ENCODE assay signal across 7 mouse cellular contexts in genomic region chr3:22077657-22078475, GRCm38 (mm10). TPM values are rescaled to one million over a fixed set of nuclear protein-coding genes. Genes with fewer than 3 reads are reported as not detected.
A peak's percentile ranks its signal among the peaks of the same experiment; 100 is the strongest.
DNase-seq lines count a peak whose midpoint lies in the region; ATAC-seq and TF ChIP-seq lines count a peak whose summit lies in the region.

No protein-coding gene starts in this region.

- 7% methylated on average over 9 of the region's 9 CpGs for WGBS in heart, embryonic 15.5 days
- 4% methylated on average over 9 of the region's 9 CpGs for WGBS in stomach, embryonic 16.5 days

- TF ChIP-seq RAD21 in MEL (IDR thresholded peaks at IDR 0.05; ENCODE audit: low read depth, low read length), result no peak; the same call in 1 of the 2 replicates

- H3K4me3 ChIP-seq in MEL (ENCODE audit: control insufficient read depth in 1 of 2, insufficient read depth in 1 of 2, low read depth in 2 of 2, low read length in 2 of 2), result peak overlapping the region; percentile 78 to 82
- H3K4me3 ChIP-seq in heart, embryonic 15.5 days, result peak overlapping the region; percentile 98
- peak overlapping the region; percentile 86 for H3K4me3 ChIP-seq in stomach, embryonic 16.5 days (replicated peaks; ENCODE audit: low read length)

- TF ChIP-seq EP300 in MEL (IDR thresholded peaks at IDR 0.05; ENCODE audit: low read depth in 1 of 2, low read length in 2 of 2), result peak; percentile 87 to 94

- H3K9me3 ChIP-seq in MEL (replicated peaks; ENCODE audit: insufficient read depth, low read length), result no peaks in the 10 kb centered on the region
- H3K9me3 ChIP-seq in heart, embryonic 15.5 days (replicated peaks), result no peaks in the 10 kb centered on the region
- H3K9me3 ChIP-seq in stomach, embryonic 16.5 days (replicated peaks; ENCODE audit: control insufficient read depth, low read length), result no peaks in the 10 kb centered on the region

- ATAC-seq in heart, embryonic 15.5 days (replicated peaks; ENCODE audit: insufficient number of reproducible peaks, insufficient read depth, low FRiP score, low read depth), result no peak
- ATAC-seq in stomach, embryonic 16.5 days (ENCODE audit: insufficient read depth, low FRiP score), result no peak

- peaks cover 2 to 38% of the 10 kb centered on the region in 2 experiments for H3K4me1 ChIP-seq in MEL (ENCODE audit: control insufficient read depth in 1 of 2, insufficient read depth in 2 of 2, low read length in 2 of 2)
- peaks cover 20% of the 10 kb centered on the region for H3K4me1 ChIP-seq in heart, embryonic 15.5 days (replicated peaks)
- H3K4me1 ChIP-seq in stomach, embryonic 16.5 days (ENCODE audit: control insufficient read depth, insufficient read depth, low read length), result peaks cover 18% of the 10 kb centered on the region

- H3K9ac ChIP-seq in MEL (ENCODE audit: control insufficient read depth, low read depth, low read length, poor library complexity, severe bottlenecking), result peak overlapping the region; percentile 99
- peak overlapping the region; percentile 97 for H3K9ac ChIP-seq in heart, embryonic 15.5 days
- H3K9ac ChIP-seq in stomach, embryonic 16.5 days (ENCODE audit: low read length), result peak overlapping the region; percentile 97

- TF ChIP-seq POLR2A in MEL (IDR thresholded peaks at IDR 0.05; ENCODE audit: control insufficient read depth in 1 of 2, insufficient read depth in 1 of 2, low read depth in 1 of 2, low read length in 2 of 2, poor library complexity in 1 of 2), result no peak; a peak in 1 of 4 replicates

- no peak for TF ChIP-seq CTCF in MEL (IDR thresholded peaks at IDR 0.05 in 2 of 3, conservative IDR thresholded peaks at IDR 0.05 in 1 of 3; ENCODE audit: control insufficient read depth in 1 of 3, insufficient read depth in 1 of 3, low read depth in 2 of 3, low read length in 3 of 3, poor library complexity in 1 of 3, severe bottlenecking in 1 of 3)

- H3K4me2 ChIP-seq in heart, embryonic 15.5 days, result peak overlapping the region; percentile 84
- peak overlapping the region; percentile 71 for H3K4me2 ChIP-seq in stomach, embryonic 16.5 days (ENCODE audit: low read depth, low read length)

- peaks cover 2 to 42% of the 10 kb centered on the region in 2 experiments; a peak in 3 of 4 replicates for H3K36me3 ChIP-seq in MEL (ENCODE audit: control insufficient read depth in 1 of 2, insufficient read depth in 2 of 2, low read length in 2 of 2)
- no peaks in the 10 kb centered on the region for H3K36me3 ChIP-seq in heart, embryonic 15.5 days
- no peaks in the 10 kb centered on the region for H3K36me3 ChIP-seq in stomach, embryonic 16.5 days (ENCODE audit: control insufficient read depth, insufficient read depth, low read length)

- H3K27ac ChIP-seq in MEL (ENCODE audit: control insufficient read depth, low read depth, low read length), result peak overlapping the region; percentile 86
- H3K27ac ChIP-seq in heart, embryonic 15.5 days, result peak overlapping the region; percentile 99
- peak overlapping the region; percentile 98 for H3K27ac ChIP-seq in stomach, embryonic 16.5 days (ENCODE audit: low read length)

- no peaks in the 10 kb centered on the region for H3K27me3 ChIP-seq in MEL (ENCODE audit: control insufficient read depth in 1 of 2, insufficient read depth in 2 of 2, low read length in 2 of 2)
- no peaks in the 10 kb centered on the region for H3K27me3 ChIP-seq in heart, embryonic 15.5 days
- no peaks in the 10 kb centered on the region for H3K27me3 ChIP-seq in stomach, embryonic 16.5 days (ENCODE audit: control insufficient read depth, insufficient read depth, low read length)

- H3K79me2 ChIP-seq in MEL (ENCODE audit: control insufficient read depth, insufficient read depth, low read length, poor library complexity), result peaks cover 58% of the 10 kb centered on the region

- DNase-seq in A20 (ENCODE audit: low read depth, low spot score) (peak; percentile 60), MEL (ENCODE audit: low read depth, low spot score) (peak; percentile 80)
- DNase-seq in embryo, embryonic 10.5 days (ENCODE audit: low spot score), result peak; percentile 59
- DNase-seq in kidney, postnatal 4 days, result peak; percentile 48 to 64
- peak; percentile 38 for DNase-seq in lung, postnatal 10 days

TF ChIP-seq in MEL, 35 proteins besides CTCF, POLR2A, EP300 and RAD21:
- TF ChIP-seq KAT2A (conservative IDR thresholded peaks at IDR 0.05; ENCODE audit: low read depth, low read length), result no peak
- peak; percentile 77 for TF ChIP-seq CHD2 (IDR thresholded peaks at IDR 0.05; ENCODE audit: low read length)
- no peak for TF ChIP-seq USF2 (IDR thresholded peaks at IDR 0.05; ENCODE audit: borderline replicate concordance in 1 of 2, insufficient read depth in 1 of 2, low read depth in 1 of 2, low read length in 2 of 2)
- TF ChIP-seq ELF1 (IDR thresholded peaks at IDR 0.05; ENCODE audit: low read depth, low read length), result 0 out of 2 replicates have a peak, but pooled peaks have one; percentile 31
- peak; percentile 43 for TF ChIP-seq NELFE (IDR thresholded peaks at IDR 0.05; ENCODE audit: low read depth, low read length)
- TF ChIP-seq TCF12 (IDR thresholded peaks at IDR 0.05; ENCODE audit: low read depth, low read length), result peak; percentile 83
- no peak for TF ChIP-seq POLR2AphosphoS2 (IDR thresholded peaks at IDR 0.05; ENCODE audit: low read length)
- TF ChIP-seq MXI1 (IDR thresholded peaks at IDR 0.05; ENCODE audit: low read depth, low read length), result peak; percentile 57; the same call in 1 of the 2 replicates
- TF ChIP-seq MYC (IDR thresholded peaks at IDR 0.05; ENCODE audit: low read depth, low read length), result peak; percentile 69; the same call in 1 of the 2 replicates
- TF ChIP-seq CHD1 (IDR thresholded peaks at IDR 0.05; ENCODE audit: low read depth, low read length), result peak; percentile 53; the same call in 1 of the 2 replicates
- TF ChIP-seq E2F4 (IDR thresholded peaks at IDR 0.05; ENCODE audit: borderline replicate concordance, low read depth, low read length), result no peak
- peak; percentile 93 for TF ChIP-seq ETS1 (IDR thresholded peaks at IDR 0.05; ENCODE audit: low read depth, low read length)
- TF ChIP-seq GATA1 (IDR thresholded peaks at IDR 0.05; ENCODE audit: low read depth, low read length), result peak; percentile 75
- 0 out of 2 replicates have a peak, but pooled peaks have one; percentile 22 for TF ChIP-seq JUND (IDR thresholded peaks at IDR 0.05; ENCODE audit: low read depth, low read length)
- TF ChIP-seq ZC3H11A (IDR thresholded peaks at IDR 0.05; ENCODE audit: low read depth, low read length), result no peak; the same call in 1 of the 2 replicates
- TF ChIP-seq ZNF384 (IDR thresholded peaks at IDR 0.05; ENCODE audit: low read depth, low read length), result 0 out of 2 replicates have a peak, but pooled peaks have one; percentile 32
- TF ChIP-seq RCOR1 (IDR thresholded peaks at IDR 0.05; ENCODE audit: low read depth, low read length), result peak; percentile 86
- TF ChIP-seq HCFC1 (IDR thresholded peaks at IDR 0.05; ENCODE audit: low read depth, low read length), result 0 out of 2 replicates have a peak, but pooled peaks have one; percentile 28
- TF ChIP-seq MAX (IDR thresholded peaks at IDR 0.05; ENCODE audit: low read length), result peak; percentile 55; the same call in 1 of the 2 replicates
- no peak for TF ChIP-seq UBTF (IDR thresholded peaks at IDR 0.05; ENCODE audit: borderline replicate concordance, insufficient read depth, low read depth, low read length)
- TF ChIP-seq MEF2A (IDR thresholded peaks at IDR 0.05; ENCODE audit: extremely low read depth, insufficient replicate concordance, low read depth, low read length, poor library complexity, severe bottlenecking), result no peak
- TF ChIP-seq BHLHE40 (IDR thresholded peaks at IDR 0.05; ENCODE audit: borderline replicate concordance, low read depth, low read length), result peak; percentile 69; the same call in 1 of the 2 replicates
- TF ChIP-seq SIN3A (IDR thresholded peaks at IDR 0.05; ENCODE audit: low read length), result peak; percentile 84
- no peak for TF ChIP-seq ZKSCAN1 (IDR thresholded peaks at IDR 0.05; ENCODE audit: low read depth, low read length)
- peak; percentile 30; the same call in 1 of the 2 replicates for TF ChIP-seq MAFK (IDR thresholded peaks at IDR 0.05; ENCODE audit: borderline replicate concordance, low read depth, low read length)
- TF ChIP-seq TBP (IDR thresholded peaks at IDR 0.05; ENCODE audit: low read depth, low read length), result peak; percentile 68
- TF ChIP-seq SMC3 (IDR thresholded peaks at IDR 0.05; ENCODE audit: low read depth, low read length), result peak; percentile 16
- TF ChIP-seq USF1 (IDR thresholded peaks at IDR 0.05; ENCODE audit: low read depth, low read length), result no peak
- peak; percentile 89 for TF ChIP-seq MYB (IDR thresholded peaks at IDR 0.05; ENCODE audit: low read depth, low read length)
- peak; percentile 59; the same call in 1 of the 2 replicates for TF ChIP-seq MAZ (IDR thresholded peaks at IDR 0.05; ENCODE audit: low read depth, low read length)

RNA-seq across cellular contexts. Expression of gene Tbl1xr1, which starts 1.4 kb away (rescaled TPM):
- 45.6 and 58.2 TPM in 2 replicates for total RNA-seq in MEL (2012; rRNA removed)
- 100 to 1,000 TPM in 1 of 2 experiments, 10 to 100 TPM in 1; 33.9 to 185 TPM for polyA plus RNA-seq in MEL (2012; ENCODE audit: insufficient read depth in 1 of 2, insufficient read length in 2 of 2, low read depth in 1 of 2, low replicate concordance in 2 of 2, missing spikeins in 1 of 2)
- 10.0 and 13.2 TPM in 2 replicates for polyA plus RNA-seq in heart, embryonic 15.5 days (2015; fragmentation: Nextera tagmentation; extraction: Ambion mirVana)
- 18.5 and 23.5 TPM in 2 replicates for polyA plus RNA-seq in stomach, embryonic 16.5 days (2015; fragmentation: Nextera tagmentation; extraction: Ambion mirVana)
